Mouse (Mus musculus) kidney, adult 2 months (tissue): ENCODE measurements around the gene Gm9736.

Experiments used
- CTCF ChIP-seq: fragments of 200-500 bp; conservative IDR thresholded peaks from 2 replicates; pipeline ENCODE4 v1.5.1; 2011; ENCODE audit warnings: low read depth, mild to moderate bottlenecking, control low read depth, low read length, moderate library complexity, mixed read lengths; ENCODE audit not compliant: insufficient read depth, insufficient read length
- POLR2A ChIP-seq: fragments of 200-500 bp; IDR thresholded peaks from one replicate; pipeline ENCODE4 v1.6.1; 2011; ENCODE audit warnings: low read depth, low read length, control low read depth

GRCm38 (mm10) chr10:77797677-77798076, 46.5 kb upstream of the Gm9736 start:
- TF ChIP-seq POLR2A (no peak), CTCF (no peak)
